Mouse (Mus musculus): Measurements from ENCODE around the gene Slc17a5.

DNA sequence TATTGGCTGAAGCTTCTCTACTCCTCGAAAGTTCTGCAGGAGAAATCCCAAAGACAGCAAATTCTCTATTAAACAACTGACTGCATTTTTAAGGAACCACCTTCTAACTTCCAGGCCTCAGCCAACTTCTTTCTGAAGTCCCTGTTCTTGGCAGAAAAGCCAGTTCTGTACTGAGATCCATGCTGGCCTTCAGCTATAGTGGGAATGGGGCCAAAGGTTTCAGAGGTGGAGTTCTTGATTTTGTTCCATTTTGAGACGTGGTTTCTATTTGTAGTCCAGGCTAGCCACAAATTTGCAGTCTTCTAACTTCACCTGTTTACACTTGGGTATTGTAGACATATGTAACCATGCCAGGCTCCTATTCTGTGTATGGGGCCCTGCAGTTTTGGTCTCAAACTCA, 61.6 kb downstream of the Slc17a5 start:
- TF ChIP-seq POLR2A (IDR thresholded peaks at IDR 0.05; ENCODE audit: borderline replicate concordance, insufficient read depth, low read length): no peak
- no peak for TF ChIP-seq CTCF (IDR thresholded peaks at IDR 0.05; ENCODE audit: borderline replicate concordance, insufficient read depth, low read depth, low read length)
